ENCODE assay signal across 24 mouse cellular contexts in the genomic region with DNA sequence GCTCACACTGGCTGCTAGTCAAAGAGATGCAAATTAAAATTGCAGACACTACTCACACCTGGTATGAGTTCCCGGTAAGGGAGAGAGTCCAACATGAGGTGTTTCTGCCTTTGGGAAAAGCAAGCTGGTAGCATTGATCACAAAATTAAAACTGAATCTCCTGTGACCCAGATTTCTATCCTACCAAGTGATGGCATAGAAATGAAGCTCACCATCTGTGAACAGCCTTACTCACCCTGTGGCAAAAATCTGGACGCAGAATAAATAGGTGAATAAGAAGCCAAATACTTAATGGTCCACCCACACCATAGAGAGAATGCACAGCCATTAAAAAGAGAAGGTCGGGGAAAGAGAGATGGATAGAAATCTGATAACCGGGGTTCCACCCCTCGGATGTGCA.
"Had no signal": no experiment of that assay in that cellular context is flagged by ENCODE, and none has a peak within 500 bp of the region (broad histone marks: within the 10 kb centered on the region; RNA-seq: fewer than 3 reads in every experiment).

No protein-coding gene starts in this region.

- ATAC-seq: liver, embryonic 12.5 days; midbrain, embryonic 13.5 days; midbrain, embryonic 16.5 days had no signal

- H3K4me1 ChIP-seq: limb, embryonic 10.5 days; limb, embryonic 13.5 days; liver, embryonic 12.5 days; liver, embryonic 15.5 days; lung, embryonic 15.5 days; megakaryocyte, embryonic 14.5 days; midbrain, embryonic 10.5 days; stomach, embryonic 15.5 days had no signal

- H3K9ac ChIP-seq: limb, embryonic 13.5 days; liver, embryonic 12.5 days; liver, embryonic 15.5 days; lung, embryonic 15.5 days; midbrain, embryonic 13.5 days; neural tube, embryonic 13.5 days; stomach, embryonic 15.5 days had no signal

- H3K36me3 ChIP-seq: limb, embryonic 10.5 days; limb, embryonic 13.5 days; liver, embryonic 12.5 days; liver, embryonic 15.5 days; lung, embryonic 15.5 days; midbrain, embryonic 10.5 days; midbrain, embryonic 13.5 days; neural tube, embryonic 13.5 days; stomach, embryonic 15.5 days had no signal

- H3K4me2 ChIP-seq: limb, embryonic 13.5 days; liver, embryonic 12.5 days; liver, embryonic 15.5 days; lung, embryonic 15.5 days; midbrain, embryonic 13.5 days; neural tube, embryonic 13.5 days; stomach, embryonic 15.5 days had no signal

- DNase-seq: kidney, postnatal 25 days; layer of hippocampus, adult 9-11 months; layer of hippocampus, postnatal 36 days; liver; lung, adult 18-20 months; lung, postnatal 10 days; lung, postnatal 36 days; retina, postnatal 1 day; right cerebral cortex, postnatal 25 days; spleen, adult 18-20 months; thymus, postnatal 25 days had no signal

- H3K9me3 ChIP-seq: limb, embryonic 10.5 days; limb, embryonic 13.5 days; liver, embryonic 15.5 days; lung, embryonic 15.5 days; midbrain, embryonic 10.5 days; midbrain, embryonic 13.5 days; neural tube, embryonic 13.5 days; stomach, embryonic 15.5 days had no signal

- H3K27ac ChIP-seq: layer of hippocampus, adult 2 months; limb, embryonic 10.5 days; limb, embryonic 13.5 days; liver, embryonic 12.5 days; liver, embryonic 15.5 days; lung, embryonic 15.5 days; midbrain, embryonic 10.5 days; midbrain, embryonic 13.5 days; neural tube, embryonic 13.5 days; stomach, embryonic 15.5 days had no signal

- H3K4me3 ChIP-seq: layer of hippocampus, adult 2 months; limb, embryonic 10.5 days; limb, embryonic 13.5 days; liver, embryonic 12.5 days; liver, embryonic 15.5 days; lung, embryonic 15.5 days; megakaryocyte, embryonic 14.5 days; midbrain, embryonic 10.5 days; midbrain, embryonic 13.5 days; myocyte; neural tube, embryonic 13.5 days; stomach, embryonic 15.5 days had no signal

- H3K27me3 ChIP-seq: limb, embryonic 13.5 days; liver, embryonic 12.5 days; liver, embryonic 15.5 days; lung, embryonic 15.5 days; megakaryocyte, embryonic 14.5 days; midbrain, embryonic 13.5 days; neural tube, embryonic 13.5 days; stomach, embryonic 15.5 days had no signal
